Mouse (Mus musculus): ENCODE data around the gene Homer3. TPM values are rescaled to one million over a fixed set of nuclear protein-coding genes. Genes with fewer than 3 reads are reported as not detected.

The Homer3 gene
- polyA plus RNA-seq (2016; fragmentation: Nextera tagmentation; extraction: Ambion mirVana), result 115 and 120 TPM in 2 replicates

DNA sequence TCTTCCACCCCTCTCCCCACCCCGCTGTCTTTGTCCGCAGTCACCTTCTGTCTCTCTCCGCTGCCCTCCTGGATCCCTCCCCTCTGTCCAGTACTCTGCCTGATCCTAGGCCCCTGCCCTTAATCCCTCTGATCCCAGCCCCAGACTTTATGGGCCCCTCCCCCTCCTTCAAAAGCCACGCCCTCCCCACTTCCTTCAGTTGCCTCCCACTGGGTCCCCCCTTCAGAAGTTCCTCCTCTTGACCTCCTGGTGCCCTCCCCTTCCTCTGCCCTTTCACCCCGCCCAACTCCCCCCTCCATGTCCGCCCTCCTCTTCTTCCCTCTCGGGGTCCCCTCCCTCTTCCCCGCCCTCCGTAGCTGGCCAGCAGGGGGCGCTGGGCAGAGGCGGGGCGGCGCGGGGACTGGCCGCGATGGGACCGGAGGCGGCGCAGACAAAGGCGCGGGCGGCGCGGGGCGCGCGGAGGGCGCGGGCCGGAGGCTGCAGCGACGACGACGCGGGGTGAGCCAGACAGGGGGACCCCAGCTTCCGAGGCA is at the start of gene Homer3:
Gene Homer3 (plus strand): TSS at position 225 of the 533 bp plus-strand sequence.
- Histone ChIP-seq H3K36me3 (replicated peaks) (peaks cover 34% of the 10 kb centered on the region), H3K4me1 (peaks cover 56% of the 10 kb centered on the region), H3K27me3 (ENCODE audit: poor library complexity, severe bottlenecking) (no peaks in the 10 kb centered on the region), H3K4me3 (peak within 1 kb of the TSS; percentile 97), H3K27ac (peak within 1 kb of the TSS; percentile 99), H3K9me3 (peaks cover 18% of the 10 kb centered on the region)
- WGBS, result under 1% methylated on average over 36 of the region's 36 CpGs
- DNase-seq (ENCODE audit: extremely low spot score, low spot score), result peak; percentile 93

- 9% methylated on average over 13 of the region's 13 CpGs for WGBS
- Histone ChIP-seq H3K27me3 (ENCODE audit: poor library complexity, severe bottlenecking) (no peaks in the 10 kb centered on the region), H3K27ac (peak overlapping the region; percentile 94), H3K4me1 (peaks cover 27% of the 10 kb centered on the region), H3K36me3 (replicated peaks) (peaks cover 52% of the 10 kb centered on the region), H3K9me3 (no peaks in the 10 kb centered on the region), H3K4me3 (peak overlapping the region; percentile 80)
- no peak for DNase-seq (ENCODE audit: extremely low spot score, low spot score)
Observed at GRCm38 (mm10) chr8:70233606-70234005, 49.0 kb upstream of the Homer3 start.

GRCm38 (mm10) chr8:70234080-70234780 is 48.4 kb upstream of the Homer3 start, which contains the start of the genes Sugp2 and Armc6:
TSS of gene Sugp2 (plus strand) at chr8:70234226.
TSS of gene Armc6 (minus strand) at chr8:70234466.
- Histone ChIP-seq H3K27ac (peak within 1 kb of the TSS; percentile 94), H3K4me3 (peak within 1 kb of the TSS; percentile 80), H3K4me1 (peaks cover 27% of the 10 kb centered on the region), H3K9me3 (no peaks in the 10 kb centered on the region), H3K36me3 (replicated peaks) (peaks cover 52% of the 10 kb centered on the region), H3K27me3 (ENCODE audit: poor library complexity, severe bottlenecking) (no peaks in the 10 kb centered on the region)
- DNase-seq (ENCODE audit: extremely low spot score, low spot score), result peak; percentile 94
- WGBS, result under 1% methylated on average over 67 of the region's 67 CpGs

GRCm38 (mm10) chr8:70234781-70235128 is 47.9 kb upstream of the Homer3 start:
- Histone ChIP-seq H3K36me3 (replicated peaks) (peaks cover 52% of the 10 kb centered on the region), H3K4me1 (peaks cover 27% of the 10 kb centered on the region), H3K4me3 (peak overlapping the region; percentile 80), H3K27ac (peak overlapping the region; percentile 94), H3K27me3 (ENCODE audit: poor library complexity, severe bottlenecking) (no peaks in the 10 kb centered on the region), H3K9me3 (no peaks in the 10 kb centered on the region)
- WGBS, result under 1% methylated on average over 15 of the region's 15 CpGs
- no peak for DNase-seq (ENCODE audit: extremely low spot score, low spot score)

- H3K4me3 ChIP-seq, result no peak overlapping the region
- H3K9me3 ChIP-seq, result no peaks in the 10 kb centered on the region
- peaks cover 67% of the 10 kb centered on the region for H3K36me3 ChIP-seq (replicated peaks)
- no peak overlapping the region for H3K27ac ChIP-seq
- peaks cover 25% of the 10 kb centered on the region for H3K4me1 ChIP-seq
- DNase-seq (ENCODE audit: extremely low spot score, low spot score), result no peak
- no peaks in the 10 kb centered on the region for H3K27me3 ChIP-seq (ENCODE audit: poor library complexity, severe bottlenecking)
- WGBS, result 90% methylated on average over 2 of the region's 2 CpGs
Observed at GRCm38 (mm10) chr8:70237842-70238241, 44.8 kb upstream of the Homer3 start.

DNA sequence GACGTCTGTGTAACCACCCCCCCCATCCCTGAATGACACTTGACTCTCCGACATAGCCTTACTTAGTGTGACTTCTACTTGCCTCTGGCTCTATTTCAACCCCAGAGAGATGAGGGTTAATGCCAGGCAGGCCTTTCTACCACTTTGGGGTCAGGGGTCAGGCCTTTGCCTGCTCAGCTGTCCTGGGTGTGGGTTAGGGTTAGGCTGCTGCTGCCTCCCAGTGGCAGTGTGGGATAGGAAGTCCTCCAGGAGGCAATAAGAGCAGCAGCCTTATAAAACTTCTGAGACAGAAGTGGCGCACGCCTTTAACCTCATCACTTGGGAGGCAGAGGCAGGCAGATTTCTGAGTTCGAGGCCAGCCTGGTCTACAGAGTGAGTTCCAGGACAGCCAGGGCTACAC is 42.0 kb upstream of the Homer3 start:
- 85% methylated on average over 5 of the region's 5 CpGs for WGBS
- Histone ChIP-seq H3K27me3 (ENCODE audit: poor library complexity, severe bottlenecking) (no peaks in the 10 kb centered on the region), H3K4me3 (no peak overlapping the region), H3K27ac (no peak overlapping the region), H3K36me3 (replicated peaks) (peaks cover 94% of the 10 kb centered on the region), H3K9me3 (no peaks in the 10 kb centered on the region), H3K4me1 (peaks cover 6% of the 10 kb centered on the region)
- DNase-seq (ENCODE audit: extremely low spot score, low spot score), result no peak

DNA sequence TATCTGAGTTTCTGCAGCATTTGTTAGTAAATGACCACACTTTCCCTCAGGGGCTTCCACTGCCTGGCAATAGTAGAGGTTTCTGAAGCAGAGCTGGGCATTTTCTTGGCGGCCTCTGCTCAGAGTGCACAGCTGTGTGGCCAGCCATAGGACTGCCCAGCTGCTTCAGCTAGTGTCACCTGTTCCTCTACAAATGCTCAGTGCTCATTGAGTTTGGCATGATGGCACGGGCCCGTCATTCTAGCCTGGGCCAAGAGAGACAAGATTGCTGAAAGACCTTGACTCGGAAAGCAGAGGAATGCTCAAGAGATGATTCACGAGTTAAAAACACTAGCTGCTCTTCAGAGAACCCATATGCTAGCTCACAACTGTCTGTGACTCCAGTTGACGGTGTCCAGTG is 36.0 kb upstream of the Homer3 start:
- Histone ChIP-seq H3K4me3 (no peak overlapping the region), H3K4me1 (no peaks in the 10 kb centered on the region; the same call in 1 of the 2 replicates), H3K9me3 (no peaks in the 10 kb centered on the region), H3K36me3 (replicated peaks) (peaks cover 99% of the 10 kb centered on the region), H3K27me3 (ENCODE audit: poor library complexity, severe bottlenecking) (no peaks in the 10 kb centered on the region), H3K27ac (no peak overlapping the region)
- DNase-seq (ENCODE audit: extremely low spot score, low spot score), result no peak
- WGBS, result 93% methylated on average over 6 of the region's 6 CpGs

DNA sequence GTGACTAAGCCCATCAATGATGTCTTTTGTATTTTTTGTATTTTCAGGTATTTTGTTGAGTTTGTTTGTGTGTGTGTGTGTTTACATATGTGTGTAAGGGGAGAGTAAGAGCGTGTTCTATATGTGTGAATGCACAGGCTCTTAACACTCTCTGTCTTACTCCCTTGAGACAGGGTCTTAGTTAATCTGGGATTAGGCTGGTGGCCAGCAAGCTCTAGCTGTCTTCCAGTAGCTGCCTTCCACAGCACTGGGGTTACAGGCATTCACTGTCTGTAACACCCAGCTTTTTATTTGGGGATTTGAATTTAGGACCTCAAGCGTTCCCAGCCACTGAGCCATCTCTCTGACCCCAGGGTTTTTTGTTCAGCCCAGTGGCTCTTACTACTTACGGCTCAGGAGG is 34.8 kb upstream of the Homer3 start:
- Histone ChIP-seq H3K27me3 (ENCODE audit: poor library complexity, severe bottlenecking) (no peaks in the 10 kb centered on the region), H3K4me1 (no peaks in the 10 kb centered on the region; the same call in 1 of the 2 replicates), H3K4me3 (no peak overlapping the region), H3K36me3 (replicated peaks) (peaks cover 99% of the 10 kb centered on the region), H3K9me3 (no peaks in the 10 kb centered on the region), H3K27ac (no peak overlapping the region)
- no peak for DNase-seq (ENCODE audit: extremely low spot score, low spot score)
- 94% methylated on average over 3 of the region's 3 CpGs for WGBS

DNA sequence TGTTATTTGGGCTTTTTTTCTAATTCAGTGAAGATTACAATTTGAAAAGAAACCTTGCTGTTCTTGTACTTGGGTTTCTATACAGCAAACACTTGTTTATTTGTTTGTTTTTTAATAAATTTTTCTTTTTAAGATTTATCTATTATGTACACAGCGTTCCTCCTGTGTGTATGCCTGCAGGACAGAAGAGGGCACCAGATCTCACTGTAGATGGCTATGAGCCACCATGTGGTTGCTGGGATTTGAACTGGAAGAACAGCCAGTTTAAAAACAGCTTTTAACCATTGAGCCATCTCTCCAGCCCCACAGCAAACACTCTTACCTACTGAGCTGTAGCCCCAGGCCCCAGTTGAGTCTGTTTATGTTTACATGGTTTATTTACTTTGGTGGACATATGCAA is 28.0 kb upstream of the Homer3 start:
- Histone ChIP-seq H3K4me3 (no peak overlapping the region), H3K36me3 (replicated peaks) (peaks cover 100% of the 10 kb centered on the region), H3K4me1 (no peaks in the 10 kb centered on the region), H3K27me3 (ENCODE audit: poor library complexity, severe bottlenecking) (no peaks in the 10 kb centered on the region), H3K27ac (no peak overlapping the region), H3K9me3 (no peaks in the 10 kb centered on the region)
- 90% methylated on average over 1 of the region's 1 CpGs for WGBS
- DNase-seq (ENCODE audit: extremely low spot score, low spot score), result no peak

DNA sequence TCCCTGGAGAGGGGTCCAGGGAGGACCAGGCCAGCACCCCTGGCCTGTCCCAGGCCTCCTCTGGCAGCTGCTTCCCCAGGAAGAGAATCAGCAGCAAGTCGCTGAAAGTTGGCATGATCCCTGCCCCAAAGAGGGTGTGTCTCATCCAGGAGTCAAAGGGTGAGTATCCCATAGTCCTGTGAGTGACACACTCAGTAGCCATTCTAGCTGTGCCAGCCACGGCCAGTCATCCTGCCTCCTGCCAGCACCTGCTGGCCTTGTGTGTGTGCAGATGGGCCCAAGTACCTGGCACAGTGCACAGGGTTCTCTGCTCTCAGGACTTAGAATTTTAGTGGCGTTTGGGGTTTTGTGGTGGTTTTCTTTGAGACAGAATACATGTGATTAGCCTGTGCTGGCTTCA is 25.2 kb upstream of the Homer3 start:
- H3K4me1 ChIP-seq, result no peaks in the 10 kb centered on the region
- no peak for DNase-seq (ENCODE audit: extremely low spot score, low spot score)
- H3K27me3 ChIP-seq (ENCODE audit: poor library complexity, severe bottlenecking), result no peaks in the 10 kb centered on the region
- no peaks in the 10 kb centered on the region for H3K9me3 ChIP-seq
- no peak overlapping the region for H3K4me3 ChIP-seq
- no peak overlapping the region for H3K27ac ChIP-seq
- WGBS, result 90% methylated on average over 3 of the region's 3 CpGs
- peaks cover 100% of the 10 kb centered on the region for H3K36me3 ChIP-seq (replicated peaks)

DNA sequence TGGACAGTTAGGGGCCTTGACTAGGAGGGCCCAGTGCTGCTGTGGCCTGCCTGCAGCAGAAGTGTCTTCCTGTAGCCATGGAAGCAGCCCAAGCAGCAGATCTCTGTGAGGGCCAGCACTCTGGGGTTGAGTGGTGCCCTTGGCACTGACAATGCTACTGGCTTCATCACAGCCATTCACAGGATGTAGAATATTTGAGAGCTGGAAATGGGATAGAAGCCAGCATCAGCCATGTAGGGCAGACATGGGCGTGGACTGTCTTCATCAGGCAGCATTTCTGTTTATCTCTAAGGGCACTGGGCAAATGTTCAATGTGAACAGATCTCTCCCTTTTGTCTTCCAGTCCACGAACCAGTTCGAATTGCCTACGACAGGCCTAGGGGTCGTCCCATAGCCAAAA is 24.0 kb upstream of the Homer3 start:
- no peak overlapping the region for H3K27ac ChIP-seq
- peaks cover 100% of the 10 kb centered on the region for H3K36me3 ChIP-seq (replicated peaks)
- no peak for DNase-seq (ENCODE audit: extremely low spot score, low spot score)
- no peaks in the 10 kb centered on the region for H3K9me3 ChIP-seq
- H3K27me3 ChIP-seq (ENCODE audit: poor library complexity, severe bottlenecking), result no peaks in the 10 kb centered on the region
- no peak overlapping the region for H3K4me3 ChIP-seq
- WGBS, result 93% methylated on average over 5 of the region's 5 CpGs
- H3K4me1 ChIP-seq, result no peaks in the 10 kb centered on the region

GRCm38 (mm10) chr8:70259043-70259442 is 23.6 kb upstream of the Homer3 start:
- WGBS, result 84% methylated on average over 2 of the region's 2 CpGs
- Histone ChIP-seq H3K4me1 (no peaks in the 10 kb centered on the region), H3K4me3 (no peak overlapping the region), H3K36me3 (replicated peaks) (peaks cover 100% of the 10 kb centered on the region), H3K27me3 (ENCODE audit: poor library complexity, severe bottlenecking) (no peaks in the 10 kb centered on the region), H3K9me3 (no peaks in the 10 kb centered on the region), H3K27ac (no peak overlapping the region)
- DNase-seq (ENCODE audit: extremely low spot score, low spot score), result no peak

GRCm38 (mm10) chr8:70267674-70268073 is 15.0 kb upstream of the Homer3 start:
- WGBS, result 92% methylated on average over 3 of the region's 3 CpGs
- H3K9me3 ChIP-seq, result no peaks in the 10 kb centered on the region
- no peak overlapping the region for H3K4me3 ChIP-seq
- DNase-seq (ENCODE audit: extremely low spot score, low spot score), result no peak
- H3K36me3 ChIP-seq (replicated peaks), result peaks cover 44% of the 10 kb centered on the region
- peaks cover 39% of the 10 kb centered on the region for H3K4me1 ChIP-seq
- H3K27ac ChIP-seq, result 0 out of 2 replicates have a peak overlapping the region, but pooled peaks have one; percentile 11
- H3K27me3 ChIP-seq (ENCODE audit: poor library complexity, severe bottlenecking), result no peaks in the 10 kb centered on the region

Measured in forebrain, embryonic 10.5 days (tissue).